Mouse (Mus musculus) CH12F3 (cell line): ENCODE measurements around the gene Tapt1.

Experiments
- in situ Hi-C: fragments of 300-500 bp; cut with MboI; formaldehyde crosslinking; loops from 2 replicates; pipeline ENCODE4 v1.14.3; 2020; ENCODE audit warnings: low sequenced_read_pairs

Tapt1 gene

DNA sequence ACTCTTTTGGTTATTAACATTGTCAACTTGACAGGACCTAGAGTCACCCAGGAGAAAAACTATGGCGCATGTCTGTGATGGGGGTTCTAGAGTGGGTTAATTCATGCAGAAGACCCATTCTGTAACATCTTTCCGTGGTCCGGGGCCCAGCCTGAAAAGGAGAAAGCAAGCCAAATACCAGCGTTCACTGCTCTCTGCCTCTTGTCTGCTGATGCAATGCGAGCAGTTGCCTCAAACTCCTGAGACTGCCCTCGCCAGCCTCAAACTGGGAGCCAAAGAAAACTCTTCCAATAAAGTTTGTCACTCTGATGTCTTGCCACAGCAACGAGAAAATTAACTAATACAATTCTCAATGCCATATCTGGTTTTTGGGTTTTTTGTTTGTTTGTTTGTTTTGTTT, 8.2 kb upstream of the Tapt1 start:
- in situ Hi-C loops, result no loop called here

DNA sequence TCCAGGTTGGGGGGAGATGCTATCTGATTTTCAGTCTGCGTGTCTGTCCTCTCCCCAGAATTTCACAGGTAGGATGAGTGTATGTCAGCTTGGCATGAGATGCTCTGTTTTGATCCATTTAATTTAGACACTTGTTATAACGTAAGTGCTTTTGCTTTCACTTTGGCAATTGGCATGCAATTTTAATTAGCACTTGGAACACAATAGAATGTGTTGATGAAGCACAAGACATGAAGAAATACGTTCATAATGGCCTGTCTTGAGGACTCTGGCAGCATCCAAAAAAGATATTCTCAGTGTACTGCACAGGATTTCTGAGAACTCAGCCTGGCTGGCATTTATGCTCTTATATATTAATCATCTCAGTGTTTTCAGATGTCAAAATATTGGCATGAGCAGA, 7.5 kb upstream of the Tapt1 start:
- in situ Hi-C loops, result no loop called here

DNA sequence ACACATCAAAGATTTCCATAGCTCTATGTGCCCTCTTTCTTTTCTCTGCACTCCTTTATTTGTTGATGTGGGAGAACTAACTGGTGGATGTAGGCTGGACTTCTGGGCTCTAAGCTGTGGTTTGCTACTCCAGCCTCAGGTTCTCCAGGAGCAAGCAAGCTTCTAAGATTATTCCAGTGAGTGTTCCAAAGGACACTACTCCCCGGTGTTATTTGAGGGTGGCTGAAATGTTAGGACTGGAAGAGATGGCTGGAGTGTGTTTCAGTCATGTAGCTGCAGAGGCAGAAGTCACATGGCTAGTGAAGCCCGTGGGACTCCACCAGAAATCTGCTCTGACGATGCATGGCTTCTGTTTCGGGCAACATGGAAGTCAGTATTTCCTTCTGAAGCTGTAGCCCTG, 2.3 kb upstream of the Tapt1 start:
- in situ Hi-C loops, result no loop called here

DNA sequence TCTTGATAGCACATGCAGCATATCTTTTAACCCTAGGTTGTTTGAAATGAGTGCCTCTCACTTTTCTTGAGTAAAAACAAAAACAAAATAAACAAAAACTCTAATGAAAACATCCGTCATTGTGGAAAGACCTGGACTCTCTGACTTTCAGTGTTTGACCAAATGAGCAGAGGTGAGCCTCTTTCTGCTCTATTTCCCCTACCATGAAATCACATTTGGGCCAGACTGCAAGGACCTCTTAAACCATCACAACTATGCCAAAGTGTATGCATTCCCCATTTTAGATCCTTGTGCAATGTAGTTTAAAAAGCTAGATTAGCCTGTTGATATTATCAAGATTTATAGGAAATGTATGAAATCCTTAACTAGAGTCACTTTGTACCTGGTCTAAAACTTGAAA, 1.9 kb upstream of the Tapt1 start:
- in situ Hi-C loops, result no loop called here

DNA sequence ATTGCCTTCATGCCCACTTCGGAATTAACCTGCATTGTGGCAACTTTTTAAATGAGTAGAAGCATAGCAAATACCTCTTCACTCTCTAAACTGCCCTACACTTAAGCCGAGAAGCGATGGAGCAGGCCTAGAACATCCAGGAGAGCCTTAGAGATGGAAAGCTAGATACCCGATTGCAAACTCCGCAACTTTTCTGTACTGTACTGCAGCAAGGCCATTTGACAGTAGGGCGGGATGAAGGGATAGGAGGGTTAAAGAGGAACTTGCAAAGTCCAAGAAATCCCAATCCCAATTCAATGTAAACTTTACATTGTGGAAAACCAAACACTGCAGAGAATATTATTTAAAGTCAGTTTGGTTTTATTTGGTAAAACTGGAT, 1.0 kb upstream of the Tapt1 start:
- in situ Hi-C loops, result no loop called here

DNA sequence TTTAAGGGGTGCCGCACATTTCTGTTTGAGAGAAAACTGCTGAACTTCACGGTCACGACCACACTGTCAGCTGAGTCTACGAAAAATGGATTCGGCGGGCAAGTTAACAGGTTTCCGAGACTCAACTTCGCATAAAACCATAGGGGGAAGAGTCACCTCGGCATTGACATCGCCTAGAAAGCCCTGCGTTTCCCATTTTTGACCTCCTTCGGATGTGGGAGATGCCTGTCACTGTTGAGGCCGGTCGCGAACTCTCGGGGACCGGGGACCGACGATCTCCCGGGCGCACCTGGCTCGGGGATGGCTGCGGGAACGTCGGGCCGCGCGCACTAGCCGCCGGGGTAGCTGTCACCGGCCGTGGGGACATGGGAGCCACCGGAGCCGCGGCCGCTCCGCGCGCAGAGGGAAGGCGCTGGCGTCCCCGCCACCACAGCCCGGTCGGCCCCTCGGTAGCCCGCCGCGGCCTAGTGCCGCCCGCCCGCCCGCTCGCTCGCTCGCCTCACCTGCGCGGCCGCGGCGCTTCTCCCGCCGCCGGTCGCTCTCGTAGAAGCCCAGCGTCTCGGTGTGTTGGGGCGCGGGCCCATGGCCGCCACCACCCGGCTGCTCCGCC, 410 bp downstream of the Tapt1 start:
- in situ Hi-C loops, result no loop called here

DNA sequence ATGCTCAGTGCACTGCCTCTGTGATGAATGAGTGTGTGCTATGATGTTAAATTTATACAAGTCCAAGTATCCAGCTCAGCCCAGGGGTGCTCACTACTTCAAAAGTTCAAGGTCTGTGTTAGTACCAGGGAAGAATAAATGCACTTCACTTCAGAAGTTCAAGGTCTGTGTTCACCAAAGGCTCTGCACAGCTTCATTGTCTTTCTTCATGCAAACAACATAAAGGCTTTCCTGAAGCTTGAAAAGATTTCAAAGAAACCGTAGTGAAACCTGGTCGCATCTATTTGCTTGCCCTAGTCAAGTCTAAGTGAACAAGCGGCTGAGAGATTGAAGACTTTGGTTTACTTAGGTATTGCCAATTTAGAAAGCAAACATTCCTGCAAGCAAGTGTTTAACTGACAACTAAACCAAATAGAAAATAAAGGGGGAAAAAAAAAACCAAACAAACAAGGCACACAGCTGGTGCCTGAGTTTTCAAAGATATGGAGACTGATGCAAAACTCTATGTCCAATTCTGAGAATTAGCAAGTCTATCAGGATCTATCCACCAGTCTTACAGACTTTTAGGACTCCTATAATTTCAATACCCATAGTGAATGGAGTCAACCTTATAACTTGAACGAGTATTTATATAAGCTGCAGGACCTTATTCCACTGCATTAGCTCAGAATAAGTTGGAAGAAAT, 1.4 kb downstream of the Tapt1 start:
- in situ Hi-C loops, result no loop called here

DNA sequence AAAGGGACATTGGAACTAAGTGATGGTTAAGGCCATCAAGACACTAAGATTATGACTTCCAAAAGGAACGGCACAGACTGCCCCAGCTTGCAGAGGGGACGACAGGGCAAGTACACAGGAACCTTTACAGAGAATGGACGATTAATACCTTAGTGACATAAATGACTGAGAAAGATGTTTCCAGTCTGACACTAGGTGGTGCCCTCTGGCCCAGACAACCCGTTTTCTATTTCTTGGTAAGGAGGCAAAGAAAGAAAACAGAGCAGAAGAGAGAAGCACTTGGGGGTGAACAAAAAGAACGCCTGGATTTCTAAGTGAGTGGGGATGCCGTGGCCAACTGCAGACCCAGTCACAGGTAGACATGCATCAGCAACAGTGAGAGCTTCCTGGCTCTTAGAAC, 2.2 kb downstream of the Tapt1 start:
- in situ Hi-C loops, result no loop called here

DNA sequence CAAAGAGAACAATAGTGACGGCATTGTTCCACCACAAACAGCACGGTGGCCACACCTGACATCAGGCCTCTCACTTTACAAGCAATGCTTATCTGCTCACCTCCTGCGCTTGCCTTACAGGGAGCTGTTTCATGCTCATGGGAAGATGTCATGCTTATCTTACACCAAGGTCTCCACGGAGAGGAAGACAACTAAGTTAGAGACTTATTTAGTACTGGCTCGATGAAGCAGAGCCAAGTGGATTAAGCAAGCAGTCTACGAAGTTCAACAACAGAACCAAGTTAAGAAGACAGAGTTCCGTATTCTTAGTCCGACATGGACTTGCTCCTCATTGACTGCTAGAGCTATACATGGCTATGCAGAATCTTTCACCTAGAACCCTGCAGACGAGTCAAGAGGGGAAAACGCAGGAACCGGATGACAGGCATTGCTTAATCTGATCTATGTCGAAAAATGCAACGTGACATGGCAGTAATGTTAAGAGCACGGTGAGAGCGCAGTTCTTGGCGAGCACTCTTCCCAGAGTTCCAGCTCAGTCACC, 3.0 kb downstream of the Tapt1 start:
- in situ Hi-C loops, result no loop called here

DNA sequence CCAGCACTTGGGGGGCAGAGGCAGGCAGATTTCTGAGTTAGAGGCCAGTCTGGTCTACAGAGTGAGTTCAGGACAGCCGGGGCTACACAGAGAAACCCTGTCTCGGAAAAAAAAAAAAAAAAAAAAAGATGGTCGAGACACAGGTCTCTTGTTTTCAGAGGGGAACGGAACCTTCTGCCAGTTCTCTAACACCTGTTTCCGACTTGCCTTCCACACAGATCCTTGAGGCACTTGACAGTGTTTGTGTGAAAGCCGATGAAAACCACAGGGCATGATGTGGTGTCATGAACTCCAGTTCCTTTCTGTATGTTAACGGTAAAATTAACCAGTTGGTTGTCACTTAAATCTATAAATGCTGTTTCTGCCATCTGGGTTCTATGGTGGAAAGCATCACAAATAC, 6.0 kb downstream of the Tapt1 start:
- in situ Hi-C loops, result no loop called here

DNA sequence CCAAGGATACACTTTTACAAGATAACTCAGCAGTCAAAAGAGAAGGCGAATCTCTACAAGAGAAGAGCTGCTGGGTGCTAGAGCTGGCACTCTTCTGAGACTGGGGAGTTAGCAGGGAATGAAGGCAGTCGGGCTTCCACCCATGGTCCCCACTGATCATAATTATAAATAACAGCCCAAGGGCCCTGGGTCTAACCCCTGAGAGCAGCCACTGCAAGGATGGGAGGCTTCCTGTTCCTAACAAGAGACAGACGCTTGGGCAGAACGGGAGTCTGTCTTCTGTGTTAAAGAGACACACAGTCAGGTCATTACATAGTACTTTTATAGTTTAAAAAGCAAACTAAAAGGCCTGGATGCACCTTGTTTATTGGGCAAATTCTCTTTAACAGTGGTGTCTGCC, 6.6 kb downstream of the Tapt1 start:
- in situ Hi-C loops, result no loop called here

DNA sequence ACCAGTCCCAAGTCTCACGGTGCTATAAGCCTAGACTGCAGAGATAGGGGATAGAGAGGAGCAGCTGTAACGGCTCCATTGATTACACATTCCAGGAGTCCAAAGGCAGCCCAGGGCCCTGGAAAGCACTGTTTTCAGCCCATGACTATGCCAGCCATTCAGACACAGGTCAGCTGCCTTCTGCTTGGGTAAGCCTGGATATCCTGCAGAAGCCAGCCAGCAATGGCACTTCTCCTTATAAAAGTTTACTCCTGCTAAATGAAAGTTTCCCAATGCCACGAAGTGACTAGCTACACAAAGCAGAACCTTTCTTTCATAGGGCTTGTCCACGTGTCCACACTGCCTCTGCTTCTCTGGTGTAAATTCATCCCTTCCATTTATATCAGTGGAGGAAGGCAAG, 7.9 kb downstream of the Tapt1 start:
- in situ Hi-C loops, result no loop called here

DNA sequence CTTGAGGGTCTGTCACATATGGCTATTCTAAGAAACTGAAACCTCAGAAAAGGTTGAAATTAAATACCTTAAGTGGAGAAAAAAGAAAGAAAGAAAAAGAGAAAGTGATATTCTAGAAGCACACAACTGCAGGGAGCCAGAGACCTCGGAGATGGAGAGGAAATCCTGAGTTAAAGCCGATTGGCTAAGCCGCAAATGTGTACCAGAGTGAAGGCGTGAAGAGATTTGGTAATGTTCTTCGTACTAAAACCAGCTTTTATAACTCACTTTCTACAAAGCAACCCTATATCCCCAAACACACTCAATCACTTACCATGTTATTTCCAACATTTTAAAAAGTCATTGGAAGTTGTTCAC, 8.8 kb downstream of the Tapt1 start:
- in situ Hi-C loops, result no loop called here

DNA sequence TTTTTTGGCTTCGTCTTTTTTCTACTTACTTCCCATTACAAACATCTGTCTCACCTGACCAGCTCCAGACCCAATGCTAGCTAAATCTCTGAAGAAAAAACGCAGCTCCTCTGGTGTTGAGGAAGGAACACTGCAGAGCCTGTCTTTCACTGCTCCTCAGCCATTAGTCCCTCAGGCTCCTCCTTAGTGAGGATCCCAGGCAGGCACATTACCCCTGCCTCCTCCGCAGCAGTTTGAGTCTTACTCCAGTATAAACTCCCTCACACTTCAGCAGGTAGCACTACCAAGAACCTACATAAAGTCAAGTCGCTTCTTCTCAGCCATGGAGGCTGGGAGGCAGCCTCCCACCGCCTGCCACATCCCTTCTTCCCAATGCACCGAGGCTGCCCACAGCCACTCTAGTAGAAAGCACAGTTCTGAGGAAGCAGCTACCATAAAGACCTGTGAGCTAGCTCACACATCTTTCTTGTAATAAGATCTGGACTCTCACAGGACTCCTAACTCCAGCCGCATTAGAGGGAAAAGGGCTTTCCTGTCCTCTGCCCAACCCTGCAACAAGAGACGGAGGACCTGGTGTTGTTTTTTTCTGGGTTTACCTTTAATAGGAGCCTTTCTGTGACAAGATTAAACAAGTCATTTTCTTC, 9.3 kb downstream of the Tapt1 start:
- in situ Hi-C loops, result no loop called here

DNA sequence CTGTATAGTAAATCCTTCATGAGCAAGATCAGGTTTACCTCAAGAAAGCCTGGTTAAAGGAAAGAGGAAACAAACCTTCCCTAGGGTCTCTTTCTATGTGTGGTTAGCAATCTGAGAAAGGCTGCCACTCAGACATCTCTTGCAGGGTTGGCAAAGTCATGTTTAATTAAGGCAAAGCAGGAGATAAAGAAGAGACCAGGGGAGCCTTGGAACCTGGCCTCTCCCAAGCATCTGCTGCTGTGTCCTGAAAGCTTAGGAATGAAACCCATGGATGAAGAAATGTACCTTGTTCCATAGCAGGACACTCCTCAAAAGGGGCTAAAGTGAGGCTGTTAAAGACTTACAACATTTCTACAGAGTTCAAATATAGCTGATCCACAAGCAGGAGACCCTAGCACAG, 11.3 kb downstream of the Tapt1 start:
- in situ Hi-C loops, result no loop called here

DNA sequence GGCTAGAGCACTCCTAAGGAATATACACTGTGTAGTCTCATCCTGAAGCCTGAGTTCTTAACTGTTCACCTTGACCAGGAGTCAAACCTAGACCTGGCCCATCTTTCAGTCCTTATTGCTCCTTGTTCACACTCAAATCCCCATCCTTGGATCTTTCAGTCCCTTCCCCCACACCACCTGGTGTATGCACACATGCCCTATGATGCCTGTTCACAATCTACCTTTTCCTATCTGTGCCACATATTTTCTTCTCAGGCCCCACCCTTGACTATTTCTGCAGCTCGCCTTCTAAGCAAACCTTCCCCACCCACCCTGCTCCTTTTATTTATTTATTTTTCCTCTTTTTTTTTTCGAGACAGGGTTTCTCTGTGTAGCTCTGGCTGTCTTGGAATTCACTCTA, 12.4 kb downstream of the Tapt1 start:
- in situ Hi-C loops, result no loop called here

DNA sequence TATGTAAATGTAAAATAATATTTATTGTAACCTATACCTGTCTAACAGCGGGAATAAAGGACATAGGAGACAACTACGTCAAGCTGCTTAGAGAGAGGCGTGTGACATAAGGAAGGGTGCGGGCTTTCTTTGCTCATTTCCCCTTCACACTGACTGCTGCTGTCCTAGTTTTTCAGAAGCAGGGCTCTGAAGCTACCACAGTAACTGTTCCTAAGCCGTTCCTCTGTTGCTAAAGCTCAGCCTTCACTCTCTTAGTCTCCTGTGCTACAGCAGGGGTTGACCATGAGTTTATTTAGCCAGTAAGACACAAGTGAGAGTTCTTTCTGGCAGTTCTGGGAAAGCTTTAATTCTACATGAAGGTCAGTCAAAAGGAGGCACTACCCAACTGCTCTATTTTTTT, 13.0 kb downstream of the Tapt1 start:
- in situ Hi-C loops, result no loop called here

DNA sequence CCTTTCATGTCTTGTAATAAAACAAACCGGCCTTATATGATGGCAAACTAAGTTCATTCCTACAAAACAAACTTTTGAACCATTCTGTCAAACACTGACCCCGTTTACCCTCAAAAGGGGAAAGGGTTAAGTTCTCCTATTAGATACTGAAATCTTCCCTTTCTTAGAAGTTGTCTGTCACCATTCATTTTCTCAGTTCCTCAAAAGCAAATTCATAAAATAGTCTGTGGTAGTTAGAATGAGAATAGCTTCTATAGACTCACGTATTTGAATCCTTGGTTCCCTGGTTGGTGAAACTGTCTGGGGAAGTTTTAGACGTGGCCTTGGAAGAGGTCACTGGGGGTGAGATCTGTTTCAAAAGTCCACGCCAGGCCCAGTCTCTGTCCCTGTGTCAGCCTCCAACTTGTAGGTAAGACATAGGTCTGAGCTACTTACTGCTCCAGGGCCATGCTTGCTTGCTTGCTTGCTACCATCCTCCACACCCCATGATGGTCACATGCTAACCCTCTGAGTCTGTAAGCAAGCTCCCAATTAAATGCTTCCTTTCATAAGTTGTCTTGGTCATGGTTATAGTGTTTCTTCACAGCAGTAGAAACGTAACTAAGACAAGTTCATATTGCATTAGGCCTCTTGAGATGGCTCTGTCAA, 14.5 kb downstream of the Tapt1 start:
- in situ Hi-C loops, result no loop called here

DNA sequence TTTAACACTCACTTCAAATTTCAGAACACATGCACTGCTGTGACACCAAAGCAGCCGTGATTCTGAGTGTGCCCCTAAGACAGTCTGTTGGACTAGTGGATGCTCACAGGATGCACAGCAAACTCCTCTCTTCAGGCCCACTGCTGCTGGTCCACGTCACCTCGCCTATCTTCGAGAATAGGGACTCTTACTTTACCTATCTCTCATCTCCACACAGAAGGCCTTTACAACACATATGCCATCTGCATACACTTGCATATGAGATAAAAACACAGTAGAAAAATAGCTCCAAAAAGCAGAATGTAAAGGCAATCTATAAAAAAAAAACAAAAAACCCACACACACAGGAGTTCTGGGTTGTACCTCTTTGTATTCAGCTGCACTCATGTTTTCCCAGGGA, 19.1 kb downstream of the Tapt1 start:
- in situ Hi-C loops, result no loop called here

DNA sequence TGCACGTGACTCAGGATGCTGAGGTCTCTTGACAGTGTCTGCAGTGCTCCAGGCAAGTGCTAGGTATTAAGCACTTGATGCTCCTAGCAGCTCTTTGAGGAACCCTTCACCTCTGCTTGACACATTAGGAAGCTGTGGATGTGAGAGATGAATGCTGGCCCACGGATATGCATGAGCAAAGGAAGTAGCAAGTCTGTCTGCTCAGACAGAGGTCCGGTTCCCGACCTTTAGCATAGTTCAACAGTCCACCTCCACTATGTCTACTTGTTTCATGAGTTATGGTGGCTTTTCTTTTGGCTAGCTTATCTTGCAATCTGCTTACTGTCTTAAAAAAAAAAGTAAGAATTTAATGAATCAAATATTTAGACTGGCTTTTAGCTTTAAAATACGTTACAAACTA, 19.8 kb downstream of the Tapt1 start:
- in situ Hi-C loops, result no loop called here

DNA sequence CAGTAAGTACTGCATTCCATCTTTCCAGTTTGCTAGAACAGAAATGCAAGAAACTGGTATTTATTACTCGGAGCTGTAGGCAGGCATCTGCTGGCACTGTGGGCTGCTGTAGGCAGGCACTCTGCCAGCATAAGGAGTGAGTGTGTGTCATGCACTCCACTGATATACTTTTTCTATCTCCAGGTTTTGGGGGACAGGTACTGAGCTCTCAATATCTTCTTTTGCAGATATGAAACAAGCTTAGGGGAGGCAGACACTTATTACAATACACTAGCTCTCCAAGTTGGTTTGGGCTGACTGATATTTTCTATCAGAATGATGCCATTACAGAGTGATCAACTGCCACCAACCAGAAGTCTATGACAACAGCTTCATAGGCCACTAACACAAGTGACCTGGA, 23.0 kb downstream of the Tapt1 start:
- in situ Hi-C loops, result no loop called here

DNA sequence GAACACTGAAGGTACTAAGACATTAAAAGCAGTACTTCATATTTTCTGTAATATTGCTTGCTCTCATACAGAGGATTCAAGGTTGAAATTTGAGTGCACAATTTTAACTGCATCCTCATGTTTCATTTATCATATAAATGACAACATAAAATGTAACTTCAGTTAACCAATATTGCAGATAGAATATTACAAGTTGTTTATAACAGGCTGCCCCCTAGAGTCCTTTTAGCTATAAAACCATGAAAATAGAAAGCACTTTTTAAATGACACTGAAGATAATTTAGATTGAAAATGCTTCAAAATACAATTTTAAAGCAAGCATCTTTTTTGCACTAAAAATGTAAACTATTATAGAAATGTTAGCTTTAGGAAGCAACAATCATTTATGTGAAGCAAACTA, 24.8 kb downstream of the Tapt1 start:
- in situ Hi-C loops, result no loop called here
